Mouse (Mus musculus): ENCODE data around the gene Rtf2. TPM values are rescaled to one million over a fixed set of nuclear protein-coding genes. Genes with fewer than 3 reads are reported as not detected.

Gene Rtf2
- polyA plus RNA-seq, 1 experiment from 2014 or later, result 95.5 TPM

- H3K27me3 ChIP-seq (ENCODE audit: control insufficient read depth, insufficient read depth, low read length), result no peaks in the 10 kb centered on the region
- no peak for DNase-seq (ENCODE audit: low spot score)
- H3K4me2 ChIP-seq (replicated peaks; ENCODE audit: low read depth, low read length), result no peak overlapping the region
- no peaks in the 10 kb centered on the region for H3K4me1 ChIP-seq (replicated peaks; ENCODE audit: control insufficient read depth, insufficient read depth, low read length)
- H3K9me3 ChIP-seq (ENCODE audit: control insufficient read depth, low read length), result no peaks in the 10 kb centered on the region
- H3K27ac ChIP-seq (ENCODE audit: low read depth, low read length), result no peak overlapping the region
- WGBS, result 87% methylated on average over 16 of the region's 16 CpGs
- H3K36me3 ChIP-seq (ENCODE audit: control insufficient read depth, insufficient read depth, low read length), result no peaks in the 10 kb centered on the region
- no peak overlapping the region for H3K9ac ChIP-seq (ENCODE audit: low read depth, low read length)
- no peak overlapping the region for H3K4me3 ChIP-seq (ENCODE audit: low read depth, low read length)
- ATAC-seq (ENCODE audit: low FRiP score), result no peak
These were observed 41.5 kb downstream of the Rtf2 start for GRCm38 (mm10) chr2:172481654-172482385.

DNA sequence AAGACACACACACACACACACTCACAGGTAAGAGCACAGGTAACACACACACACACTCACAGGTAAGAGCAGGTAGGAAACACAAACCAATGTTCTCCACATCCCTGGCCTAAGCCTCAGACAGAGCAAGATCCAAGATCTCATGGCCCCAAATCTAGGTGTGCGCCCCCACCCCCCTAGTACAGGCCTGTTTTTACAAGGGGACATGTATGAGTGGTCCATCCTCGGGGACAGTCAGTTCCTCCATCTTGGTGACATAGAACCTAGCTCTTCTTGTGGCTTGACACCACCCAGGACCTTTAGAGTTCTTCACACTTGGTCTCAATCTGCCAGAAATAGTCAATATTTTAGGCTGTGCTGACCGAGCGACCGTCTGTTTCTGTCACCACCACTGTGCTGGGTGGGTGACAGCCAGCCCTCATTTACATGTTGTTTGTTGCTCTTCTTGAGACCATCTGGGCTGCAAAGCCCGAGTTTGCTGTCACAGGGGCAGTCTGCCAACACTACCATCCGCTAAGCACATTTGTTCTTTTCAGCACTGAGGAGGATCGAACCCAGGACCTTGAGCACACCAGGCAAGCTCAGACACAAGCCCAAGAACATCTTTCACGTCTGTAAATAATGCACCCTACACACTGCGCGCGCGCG, 43.5 kb downstream of the Rtf2 start:
- Histone ChIP-seq H3K4me3 (ENCODE audit: low read depth, low read length) (no peak overlapping the region), H3K27ac (ENCODE audit: low read depth, low read length) (no peak overlapping the region), H3K9me3 (ENCODE audit: control insufficient read depth, low read length) (no peaks in the 10 kb centered on the region), H3K4me2 (replicated peaks; ENCODE audit: low read depth, low read length) (no peak overlapping the region), H3K27me3 (ENCODE audit: control insufficient read depth, insufficient read depth, low read length) (no peaks in the 10 kb centered on the region), H3K9ac (ENCODE audit: low read depth, low read length) (no peak overlapping the region), H3K36me3 (ENCODE audit: control insufficient read depth, insufficient read depth, low read length) (no peaks in the 10 kb centered on the region), H3K4me1 (replicated peaks; ENCODE audit: control insufficient read depth, insufficient read depth, low read length) (no peaks in the 10 kb centered on the region)
- DNase-seq (ENCODE audit: low spot score), result no peak
- WGBS, result 84% methylated on average over 14 of the region's 14 CpGs
- no peak for ATAC-seq (ENCODE audit: low FRiP score)

GRCm38 (mm10) chr2:172484696-172485370, 44.5 kb downstream of the Rtf2 start:
- Histone ChIP-seq H3K4me2 (replicated peaks; ENCODE audit: low read depth, low read length) (no peak overlapping the region), H3K9me3 (ENCODE audit: control insufficient read depth, low read length) (no peaks in the 10 kb centered on the region), H3K36me3 (ENCODE audit: control insufficient read depth, insufficient read depth, low read length) (no peaks in the 10 kb centered on the region), H3K4me1 (replicated peaks; ENCODE audit: control insufficient read depth, insufficient read depth, low read length) (no peaks in the 10 kb centered on the region), H3K9ac (ENCODE audit: low read depth, low read length) (no peak overlapping the region), H3K4me3 (ENCODE audit: low read depth, low read length) (no peak overlapping the region), H3K27me3 (ENCODE audit: control insufficient read depth, insufficient read depth, low read length) (no peaks in the 10 kb centered on the region), H3K27ac (ENCODE audit: low read depth, low read length) (no peak overlapping the region)
- DNase-seq (ENCODE audit: low spot score) (no peak), ATAC-seq (ENCODE audit: low FRiP score) (no peak)
- 51% methylated on average over 12 of the region's 12 CpGs for WGBS

- Histone ChIP-seq H3K4me3 (ENCODE audit: low read depth, low read length) (no peak overlapping the region), H3K4me1 (replicated peaks; ENCODE audit: control insufficient read depth, insufficient read depth, low read length) (no peaks in the 10 kb centered on the region), H3K27ac (ENCODE audit: low read depth, low read length) (no peak overlapping the region), H3K36me3 (ENCODE audit: control insufficient read depth, insufficient read depth, low read length) (no peaks in the 10 kb centered on the region), H3K4me2 (replicated peaks; ENCODE audit: low read depth, low read length) (no peak overlapping the region), H3K27me3 (ENCODE audit: control insufficient read depth, insufficient read depth, low read length) (no peaks in the 10 kb centered on the region), H3K9me3 (ENCODE audit: control insufficient read depth, low read length) (no peaks in the 10 kb centered on the region), H3K9ac (ENCODE audit: low read depth, low read length) (no peak overlapping the region)
- WGBS, result 70% methylated on average over 8 of the region's 8 CpGs
- DNase-seq (ENCODE audit: low spot score), result no peak
- no peak for ATAC-seq (ENCODE audit: low FRiP score)
These were observed 56.5 kb downstream of the Rtf2 start for GRCm38 (mm10) chr2:172496736-172497345.

DNA sequence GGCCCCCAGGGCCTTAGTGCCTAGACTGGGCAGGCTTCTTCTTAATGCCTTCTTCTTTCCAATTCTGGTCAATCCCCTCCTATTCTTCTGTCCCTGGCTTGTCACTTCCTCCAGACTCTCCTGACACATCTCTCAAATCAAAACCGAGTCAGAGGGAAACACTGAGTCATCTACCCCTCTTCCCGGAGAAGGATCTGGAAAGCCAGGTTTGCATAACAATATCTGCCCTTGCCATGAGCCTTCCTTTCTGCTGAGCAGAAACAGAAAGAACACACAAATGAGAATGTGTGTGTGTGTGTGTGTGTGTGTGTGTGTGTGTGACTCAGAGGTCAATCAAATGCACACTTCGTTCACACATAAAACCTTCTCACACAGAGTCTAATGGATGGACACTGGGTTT, 58.5 kb downstream of the Rtf2 start:
- Histone ChIP-seq H3K9ac (ENCODE audit: low read depth, low read length) (no peak overlapping the region), H3K4me1 (replicated peaks; ENCODE audit: control insufficient read depth, insufficient read depth, low read length) (no peaks in the 10 kb centered on the region), H3K9me3 (ENCODE audit: control insufficient read depth, low read length) (no peaks in the 10 kb centered on the region), H3K4me2 (replicated peaks; ENCODE audit: low read depth, low read length) (no peak overlapping the region), H3K4me3 (ENCODE audit: low read depth, low read length) (no peak overlapping the region), H3K27me3 (ENCODE audit: control insufficient read depth, insufficient read depth, low read length) (no peaks in the 10 kb centered on the region), H3K27ac (ENCODE audit: low read depth, low read length) (no peak overlapping the region), H3K36me3 (ENCODE audit: control insufficient read depth, insufficient read depth, low read length) (no peaks in the 10 kb centered on the region)
- 43% methylated on average over 3 of the region's 3 CpGs for WGBS
- DNase-seq (ENCODE audit: low spot score) (no peak), ATAC-seq (ENCODE audit: low FRiP score) (no peak)

GRCm38 (mm10) chr2:172500752-172501316, 60.5 kb downstream of the Rtf2 start:
- Histone ChIP-seq H3K9me3 (ENCODE audit: control insufficient read depth, low read length) (no peaks in the 10 kb centered on the region), H3K36me3 (ENCODE audit: control insufficient read depth, insufficient read depth, low read length) (no peaks in the 10 kb centered on the region), H3K27ac (ENCODE audit: low read depth, low read length) (no peak overlapping the region), H3K9ac (ENCODE audit: low read depth, low read length) (no peak overlapping the region), H3K27me3 (ENCODE audit: control insufficient read depth, insufficient read depth, low read length) (no peaks in the 10 kb centered on the region), H3K4me3 (ENCODE audit: low read depth, low read length) (no peak overlapping the region), H3K4me1 (replicated peaks; ENCODE audit: control insufficient read depth, insufficient read depth, low read length) (no peaks in the 10 kb centered on the region), H3K4me2 (replicated peaks; ENCODE audit: low read depth, low read length) (no peak overlapping the region)
- ATAC-seq (ENCODE audit: low FRiP score) (no peak), DNase-seq (ENCODE audit: low spot score) (no peak)
- 59% methylated on average over 7 of the region's 7 CpGs for WGBS

GRCm38 (mm10) chr2:172501341-172501740, 61.0 kb downstream of the Rtf2 start:
- Histone ChIP-seq H3K4me1 (replicated peaks; ENCODE audit: control insufficient read depth, insufficient read depth, low read length) (no peaks in the 10 kb centered on the region), H3K4me2 (replicated peaks; ENCODE audit: low read depth, low read length) (no peak overlapping the region), H3K9ac (ENCODE audit: low read depth, low read length) (no peak overlapping the region), H3K9me3 (ENCODE audit: control insufficient read depth, low read length) (no peaks in the 10 kb centered on the region), H3K36me3 (ENCODE audit: control insufficient read depth, insufficient read depth, low read length) (no peaks in the 10 kb centered on the region), H3K4me3 (ENCODE audit: low read depth, low read length) (no peak overlapping the region), H3K27me3 (ENCODE audit: control insufficient read depth, insufficient read depth, low read length) (no peaks in the 10 kb centered on the region), H3K27ac (ENCODE audit: low read depth, low read length) (no peak overlapping the region)
- no peak for ATAC-seq (ENCODE audit: low FRiP score)
- WGBS, result 5% methylated on average over 4 of the region's 4 CpGs
- peak; percentile 83 for DNase-seq (ENCODE audit: low spot score)

DNA sequence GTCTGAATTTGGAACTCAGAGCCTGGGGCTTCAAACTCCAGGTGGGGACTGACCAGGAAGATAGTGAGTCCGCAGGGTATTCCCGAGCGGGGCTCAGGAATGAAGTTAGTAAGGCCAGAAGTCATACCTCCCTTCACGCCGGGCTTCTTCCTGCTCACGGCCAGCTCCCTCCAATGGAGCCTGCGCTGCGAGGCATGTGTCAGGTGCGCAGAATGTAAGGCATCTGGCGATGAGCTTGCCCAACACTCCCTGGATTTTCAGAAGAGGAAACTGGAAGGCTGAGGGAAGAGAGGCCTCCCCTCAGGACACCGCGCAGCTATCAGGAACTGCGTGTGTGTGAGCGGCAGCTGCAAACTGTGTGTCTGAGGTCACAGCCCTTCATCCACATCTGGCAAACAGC, 61.8 kb downstream of the Rtf2 start:
- Histone ChIP-seq H3K27me3 (ENCODE audit: control insufficient read depth, insufficient read depth, low read length) (no peaks in the 10 kb centered on the region), H3K36me3 (ENCODE audit: control insufficient read depth, insufficient read depth, low read length) (no peaks in the 10 kb centered on the region), H3K4me1 (replicated peaks; ENCODE audit: control insufficient read depth, insufficient read depth, low read length) (no peaks in the 10 kb centered on the region), H3K9me3 (ENCODE audit: control insufficient read depth, low read length) (no peaks in the 10 kb centered on the region), H3K4me3 (ENCODE audit: low read depth, low read length) (no peak overlapping the region), H3K9ac (ENCODE audit: low read depth, low read length) (no peak overlapping the region), H3K4me2 (replicated peaks; ENCODE audit: low read depth, low read length) (no peak overlapping the region), H3K27ac (ENCODE audit: low read depth, low read length) (no peak overlapping the region)
- ATAC-seq (ENCODE audit: low FRiP score) (no peak), DNase-seq (ENCODE audit: low spot score) (no peak)
- 62% methylated on average over 14 of the region's 14 CpGs for WGBS
